Mouse (Mus musculus): ENCODE data around the gene Gm525. TPM values are rescaled to one million over a fixed set of nuclear protein-coding genes. Genes with fewer than 3 reads are reported as not detected.
A peak's percentile ranks its signal among the peaks of the same experiment; 100 is the strongest.
"Not testable (repeated sequence)": the region's sequence is repeated elsewhere in the genome, so short reads cannot be mapped to it uniquely, and the experiment has no call there.

The Gm525 gene
- polyA plus RNA-seq, 1 experiment from 2014 or later, result 3.4 TPM

DNA sequence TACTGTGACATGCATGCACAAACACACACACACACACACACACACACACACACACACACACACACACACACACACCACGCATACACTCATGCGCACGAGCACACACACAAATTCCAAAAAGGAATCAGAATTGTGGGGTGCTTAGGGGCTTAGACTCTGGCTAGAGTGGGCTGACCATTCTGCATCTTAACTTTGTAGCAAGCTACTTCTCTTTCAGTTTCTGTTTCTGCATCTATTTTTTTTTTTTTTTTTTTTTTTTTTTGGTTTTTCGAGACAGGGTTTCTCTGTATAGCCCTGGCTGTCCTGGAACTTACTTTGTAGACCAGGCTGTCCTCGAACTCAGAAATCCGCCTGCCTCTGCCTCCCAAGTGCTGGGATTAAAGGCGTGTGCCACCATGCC, 16.7 kb downstream of the Gm525 start:
- H3K9ac ChIP-seq (replicated peaks; ENCODE audit: low read depth, low read length); H3K9me3 ChIP-seq (ENCODE audit: control insufficient read depth, low read depth, low read length); ATAC-seq (ENCODE audit: insufficient number of reproducible peaks, insufficient read depth, low FRiP score, low read depth); H3K4me3 ChIP-seq (ENCODE audit: low read depth, low read length); H3K4me2 ChIP-seq (replicated peaks; ENCODE audit: low read depth, low read length); H3K27ac ChIP-seq (ENCODE audit: low read length); H3K27me3 ChIP-seq (ENCODE audit: control insufficient read depth, insufficient read depth, low read length); H3K4me1 ChIP-seq (ENCODE audit: control insufficient read depth, insufficient read depth, low read length); H3K36me3 ChIP-seq (ENCODE audit: control insufficient read depth, insufficient read depth, low read length): not testable (repeated sequence)
- WGBS, result 91% methylated on average over 7 of the region's 7 CpGs

DNA sequence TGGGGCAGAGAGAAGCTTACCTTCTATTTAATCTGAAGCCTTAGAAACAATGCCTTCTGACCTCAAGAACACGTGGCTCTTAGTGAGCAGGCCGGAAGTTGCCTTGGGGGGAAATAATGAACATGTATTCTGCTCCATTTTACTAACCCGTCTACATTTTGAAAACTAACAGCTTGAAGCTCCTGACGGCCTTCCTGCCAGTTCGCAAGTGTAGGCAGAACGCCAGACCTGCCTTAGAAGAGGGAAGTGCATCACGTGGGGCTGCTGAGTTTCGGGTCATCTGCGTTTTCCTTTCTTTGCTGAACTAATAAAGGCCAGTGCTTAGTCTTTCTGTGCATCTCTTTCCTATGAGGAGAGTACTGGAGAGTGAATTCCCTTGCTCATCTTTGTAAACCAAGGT, 19.1 kb downstream of the Gm525 start:
- no peak overlapping the region for H3K9ac ChIP-seq (replicated peaks; ENCODE audit: low read depth, low read length)
- no peaks in the 10 kb centered on the region for H3K4me1 ChIP-seq (ENCODE audit: control insufficient read depth, insufficient read depth, low read length)
- H3K27me3 ChIP-seq (ENCODE audit: control insufficient read depth, insufficient read depth, low read length), result no peaks in the 10 kb centered on the region
- no peak for ATAC-seq (ENCODE audit: insufficient number of reproducible peaks, insufficient read depth, low FRiP score, low read depth)
- H3K36me3 ChIP-seq (ENCODE audit: control insufficient read depth, insufficient read depth, low read length), result no peaks in the 10 kb centered on the region
- H3K27ac ChIP-seq (ENCODE audit: low read length), result no peak overlapping the region
- no peaks in the 10 kb centered on the region for H3K9me3 ChIP-seq (ENCODE audit: control insufficient read depth, low read depth, low read length)
- H3K4me2 ChIP-seq (replicated peaks; ENCODE audit: low read depth, low read length), result no peak overlapping the region
- H3K4me3 ChIP-seq (ENCODE audit: low read depth, low read length), result no peak overlapping the region
- 42% methylated on average over 9 of the region's 9 CpGs for WGBS

DNA sequence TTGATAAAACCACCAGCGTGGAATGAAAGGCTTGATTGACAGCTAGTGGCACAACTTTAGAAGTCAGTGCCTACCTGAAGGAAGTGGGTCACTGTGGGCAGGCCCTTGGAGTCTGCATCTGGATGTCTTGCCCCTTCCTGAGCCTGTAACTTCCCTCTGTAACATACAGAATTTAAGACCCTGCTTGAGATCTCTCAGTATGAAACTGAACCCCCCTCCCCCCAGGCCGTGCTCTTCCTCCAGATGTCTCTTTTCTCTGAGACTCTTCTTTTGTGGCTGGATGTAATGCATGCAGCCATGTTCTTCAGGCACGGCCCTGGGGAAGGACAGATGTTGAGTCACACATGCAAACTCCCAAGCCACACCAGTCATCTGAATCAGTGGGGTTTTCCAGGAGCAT, 21.7 kb downstream of the Gm525 start:
- H3K27me3 ChIP-seq (ENCODE audit: control insufficient read depth, insufficient read depth, low read length), result no peaks in the 10 kb centered on the region
- no peak for ATAC-seq (ENCODE audit: insufficient number of reproducible peaks, insufficient read depth, low FRiP score, low read depth)
- WGBS, result 72% methylated on average over 3 of the region's 3 CpGs
- H3K4me3 ChIP-seq (ENCODE audit: low read depth, low read length), result no peak overlapping the region
- no peaks in the 10 kb centered on the region for H3K9me3 ChIP-seq (ENCODE audit: control insufficient read depth, low read depth, low read length)
- no peak overlapping the region for H3K4me2 ChIP-seq (replicated peaks; ENCODE audit: low read depth, low read length)
- no peak overlapping the region for H3K9ac ChIP-seq (replicated peaks; ENCODE audit: low read depth, low read length)
- no peak overlapping the region for H3K27ac ChIP-seq (ENCODE audit: low read length)
- no peaks in the 10 kb centered on the region for H3K36me3 ChIP-seq (ENCODE audit: control insufficient read depth, insufficient read depth, low read length)
- H3K4me1 ChIP-seq (ENCODE audit: control insufficient read depth, insufficient read depth, low read length), result no peaks in the 10 kb centered on the region

DNA sequence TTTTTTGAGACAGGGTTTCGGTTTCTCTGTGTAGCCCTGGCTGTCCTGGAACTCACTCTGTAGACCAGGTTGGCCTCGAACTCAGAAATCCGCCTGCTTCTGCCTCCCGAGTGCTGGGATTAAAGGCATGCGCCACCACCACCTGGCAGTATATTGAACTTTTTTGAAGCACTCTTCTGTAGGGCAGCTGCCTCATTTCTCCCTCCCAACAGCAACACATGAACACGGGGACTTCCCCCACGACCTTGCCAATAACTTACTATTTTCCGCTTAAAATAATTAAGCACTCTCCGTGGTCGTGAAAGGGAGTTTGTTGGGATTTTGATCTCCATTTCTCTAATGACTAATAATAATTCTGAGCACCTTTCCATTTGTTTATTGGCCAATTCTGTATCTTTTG, 23.7 kb downstream of the Gm525 start:
- 92% methylated on average over 10 of the region's 10 CpGs for WGBS
- not testable (repeated sequence) for H3K9ac ChIP-seq (replicated peaks; ENCODE audit: low read depth, low read length); H3K4me1 ChIP-seq (ENCODE audit: control insufficient read depth, insufficient read depth, low read length); ATAC-seq (ENCODE audit: insufficient number of reproducible peaks, insufficient read depth, low FRiP score, low read depth); H3K36me3 ChIP-seq (ENCODE audit: control insufficient read depth, insufficient read depth, low read length); H3K9me3 ChIP-seq (ENCODE audit: control insufficient read depth, low read depth, low read length); H3K27me3 ChIP-seq (ENCODE audit: control insufficient read depth, insufficient read depth, low read length); H3K4me2 ChIP-seq (replicated peaks; ENCODE audit: low read depth, low read length); H3K4me3 ChIP-seq (ENCODE audit: low read depth, low read length); H3K27ac ChIP-seq (ENCODE audit: low read length)

DNA sequence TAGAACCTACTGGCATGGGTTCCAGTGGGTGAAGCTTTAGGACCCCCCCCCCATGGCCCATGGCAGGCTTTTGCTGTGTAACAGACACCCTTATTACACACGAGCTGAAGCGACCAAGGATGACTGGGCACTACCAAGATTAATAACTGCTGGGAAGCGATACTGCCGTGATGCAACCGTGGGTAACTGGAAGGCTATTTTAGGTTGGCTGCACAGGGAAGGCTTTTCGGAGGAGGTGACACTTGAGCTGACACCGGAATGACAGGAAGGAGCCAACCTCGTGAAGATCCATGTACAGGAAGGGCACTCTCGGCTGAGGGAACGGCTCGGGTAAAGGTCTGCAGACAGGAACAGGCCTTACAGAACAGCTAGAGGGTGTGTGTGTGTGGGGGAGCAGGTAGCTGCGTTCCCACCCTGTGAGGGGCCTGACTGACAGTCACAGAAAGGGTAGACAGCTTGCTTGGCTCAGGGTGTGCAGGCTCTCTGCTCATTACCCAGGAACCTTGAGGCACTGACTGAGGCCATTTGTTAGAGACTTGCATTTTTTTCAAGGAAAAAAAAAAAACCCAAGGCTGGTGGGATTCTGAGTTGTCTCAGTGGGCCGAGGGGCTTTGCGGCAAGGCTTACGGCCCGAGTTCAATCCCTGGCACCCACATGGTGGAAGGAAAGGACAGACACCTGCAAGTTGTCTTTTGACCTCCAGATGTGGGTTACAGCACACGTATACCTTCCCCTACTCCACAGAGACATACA, 24.6 kb downstream of the Gm525 start:
- no peaks in the 10 kb centered on the region for H3K27me3 ChIP-seq (ENCODE audit: control insufficient read depth, insufficient read depth, low read length)
- 79% methylated on average over 17 of the region's 17 CpGs for WGBS
- no peak overlapping the region for H3K9ac ChIP-seq (replicated peaks; ENCODE audit: low read depth, low read length)
- no peak overlapping the region for H3K27ac ChIP-seq (ENCODE audit: low read length)
- H3K9me3 ChIP-seq (ENCODE audit: control insufficient read depth, low read depth, low read length), result no peaks in the 10 kb centered on the region
- no peak for ATAC-seq (ENCODE audit: insufficient number of reproducible peaks, insufficient read depth, low FRiP score, low read depth)
- H3K4me1 ChIP-seq (ENCODE audit: control insufficient read depth, insufficient read depth, low read length), result no peaks in the 10 kb centered on the region
- H3K4me2 ChIP-seq (replicated peaks; ENCODE audit: low read depth, low read length), result no peak overlapping the region
- H3K36me3 ChIP-seq (ENCODE audit: control insufficient read depth, insufficient read depth, low read length), result no peaks in the 10 kb centered on the region
- no peak overlapping the region for H3K4me3 ChIP-seq (ENCODE audit: low read depth, low read length)

DNA sequence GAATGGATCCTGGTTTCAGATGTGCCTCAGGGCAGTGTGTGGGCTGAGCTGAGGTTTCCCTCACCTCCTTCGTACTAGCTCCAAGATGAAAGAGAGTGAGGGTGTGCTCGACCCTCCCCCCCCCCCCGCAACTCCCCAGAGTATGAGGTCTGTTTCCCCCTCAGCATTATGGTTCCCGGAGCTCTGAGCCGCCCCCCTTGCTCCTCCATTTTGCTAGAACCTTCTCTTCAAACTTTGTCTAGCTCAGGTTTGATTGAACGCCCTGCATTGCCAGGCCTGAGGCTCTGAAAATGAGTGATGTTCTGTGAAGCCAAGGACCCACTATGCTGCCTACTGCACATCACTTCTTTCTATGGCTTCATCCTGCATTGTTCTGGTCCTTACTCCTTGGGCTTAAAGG, 25.3 kb downstream of the Gm525 start:
- no peaks in the 10 kb centered on the region for H3K4me1 ChIP-seq (ENCODE audit: control insufficient read depth, insufficient read depth, low read length)
- H3K9ac ChIP-seq (replicated peaks; ENCODE audit: low read depth, low read length), result no peak overlapping the region
- H3K4me3 ChIP-seq (ENCODE audit: low read depth, low read length), result no peak overlapping the region
- H3K27me3 ChIP-seq (ENCODE audit: control insufficient read depth, insufficient read depth, low read length), result no peaks in the 10 kb centered on the region
- no peak overlapping the region for H3K27ac ChIP-seq (ENCODE audit: low read length)
- no peak overlapping the region for H3K4me2 ChIP-seq (replicated peaks; ENCODE audit: low read depth, low read length)
- ATAC-seq (ENCODE audit: insufficient number of reproducible peaks, insufficient read depth, low FRiP score, low read depth), result no peak
- 64% methylated on average over 6 of the region's 6 CpGs for WGBS
- H3K9me3 ChIP-seq (ENCODE audit: control insufficient read depth, low read depth, low read length), result no peaks in the 10 kb centered on the region
- H3K36me3 ChIP-seq (ENCODE audit: control insufficient read depth, insufficient read depth, low read length), result no peaks in the 10 kb centered on the region

DNA sequence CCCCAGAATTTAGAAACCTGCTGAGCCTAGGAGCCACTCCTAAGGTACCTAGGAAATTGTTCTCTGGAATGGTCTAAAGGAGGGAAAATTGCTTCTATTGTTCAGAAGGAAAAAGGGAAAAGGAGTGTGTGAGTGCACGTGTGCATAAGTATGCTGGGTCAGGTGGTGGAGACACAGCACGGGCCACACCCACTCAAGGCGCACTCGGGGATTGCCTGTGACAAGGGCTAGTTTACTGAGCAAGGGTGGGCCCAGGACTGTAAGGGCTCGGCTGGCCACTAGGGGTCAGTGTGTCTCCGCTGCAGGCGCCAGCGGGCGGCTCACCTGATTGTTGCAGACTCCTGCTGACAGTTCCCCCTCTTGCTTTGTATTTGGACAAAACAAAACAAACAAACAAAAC, 26.8 kb downstream of the Gm525 start:
- Histone ChIP-seq H3K4me2 (replicated peaks; ENCODE audit: low read depth, low read length) (peak overlapping the region; percentile 48), H3K27me3 (ENCODE audit: control insufficient read depth, insufficient read depth, low read length) (no peaks in the 10 kb centered on the region), H3K9ac (replicated peaks; ENCODE audit: low read depth, low read length) (no peak overlapping the region), H3K27ac (ENCODE audit: low read length) (no peak overlapping the region), H3K4me1 (ENCODE audit: control insufficient read depth, insufficient read depth, low read length) (no peaks in the 10 kb centered on the region), H3K36me3 (ENCODE audit: control insufficient read depth, insufficient read depth, low read length) (no peaks in the 10 kb centered on the region), H3K4me3 (ENCODE audit: low read depth, low read length) (peak overlapping the region; percentile 26), H3K9me3 (ENCODE audit: control insufficient read depth, low read depth, low read length) (no peaks in the 10 kb centered on the region)
- peak; percentile 86 for ATAC-seq (ENCODE audit: insufficient number of reproducible peaks, insufficient read depth, low FRiP score, low read depth)
- WGBS, result under 1% methylated on average over 9 of the region's 9 CpGs

DNA sequence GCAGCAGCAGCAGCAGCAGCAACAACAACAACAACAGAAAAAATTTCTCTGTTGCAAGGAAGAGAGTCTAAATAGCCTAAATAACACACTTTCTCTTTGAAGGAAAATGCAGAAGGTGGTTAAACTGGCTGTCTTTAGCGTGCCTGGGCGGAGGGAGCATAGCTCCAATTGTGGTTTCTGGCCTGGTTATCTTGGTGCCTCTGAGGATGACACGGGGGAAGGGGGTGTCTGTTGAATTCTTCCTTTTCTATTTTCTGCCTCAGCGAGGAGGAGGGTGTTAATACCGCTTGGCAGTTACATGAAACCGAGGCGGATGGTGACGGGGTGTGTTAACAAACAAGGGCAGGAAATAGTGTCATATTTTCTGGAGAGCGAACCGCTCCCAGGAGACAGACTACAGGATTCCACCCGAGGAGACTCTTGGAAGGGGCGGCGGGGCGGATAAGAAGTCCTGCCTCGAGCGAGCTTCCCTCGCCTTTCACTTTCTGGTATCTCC, 27.2 kb downstream of the Gm525 start:
- H3K4me1 ChIP-seq (ENCODE audit: control insufficient read depth, insufficient read depth, low read length), result no peaks in the 10 kb centered on the region
- H3K27me3 ChIP-seq (ENCODE audit: control insufficient read depth, insufficient read depth, low read length), result no peaks in the 10 kb centered on the region
- H3K27ac ChIP-seq (ENCODE audit: low read length), result no peak overlapping the region
- no peak for ATAC-seq (ENCODE audit: insufficient number of reproducible peaks, insufficient read depth, low FRiP score, low read depth)
- peak overlapping the region; percentile 48 for H3K4me2 ChIP-seq (replicated peaks; ENCODE audit: low read depth, low read length)
- H3K9ac ChIP-seq (replicated peaks; ENCODE audit: low read depth, low read length), result no peak overlapping the region
- H3K36me3 ChIP-seq (ENCODE audit: control insufficient read depth, insufficient read depth, low read length), result no peaks in the 10 kb centered on the region
- no peaks in the 10 kb centered on the region for H3K9me3 ChIP-seq (ENCODE audit: control insufficient read depth, low read depth, low read length)
- H3K4me3 ChIP-seq (ENCODE audit: low read depth, low read length), result peak overlapping the region; percentile 26
- WGBS, result 33% methylated on average over 17 of the region's 17 CpGs

DNA sequence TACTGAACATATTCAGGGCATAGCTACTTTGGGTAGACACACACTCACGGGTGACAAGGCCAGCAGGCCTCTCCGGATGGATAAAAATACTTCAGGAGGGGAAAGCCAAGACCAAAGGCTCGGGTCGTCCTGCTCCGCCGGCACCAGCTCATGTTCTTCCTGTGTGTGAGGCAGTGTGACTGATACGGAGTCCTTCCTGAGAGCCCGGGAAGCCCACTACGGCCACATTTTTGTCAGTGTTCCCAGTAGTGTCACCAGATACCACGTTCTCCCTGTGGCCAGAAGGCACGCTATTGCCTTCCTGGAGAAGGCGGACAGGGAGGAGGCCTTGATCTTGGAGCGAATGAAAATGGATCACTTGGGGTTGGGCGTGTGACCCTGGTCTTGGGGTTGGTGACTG, 29.5 kb downstream of the Gm525 start:
- H3K27ac ChIP-seq (ENCODE audit: low read length), result no peak overlapping the region

More for the DNA sequence above, 29.5 kb downstream of the Gm525 start:
- H3K9me3 ChIP-seq (ENCODE audit: control insufficient read depth, low read depth, low read length), result no peaks in the 10 kb centered on the region
- 85% methylated on average over 14 of the region's 14 CpGs for WGBS
- no peak overlapping the region for H3K4me3 ChIP-seq (ENCODE audit: low read depth, low read length)
- H3K36me3 ChIP-seq (ENCODE audit: control insufficient read depth, insufficient read depth, low read length), result no peaks in the 10 kb centered on the region
- H3K4me1 ChIP-seq (ENCODE audit: control insufficient read depth, insufficient read depth, low read length), result no peaks in the 10 kb centered on the region; the same call in 1 of the 2 replicates
- no peak overlapping the region for H3K4me2 ChIP-seq (replicated peaks; ENCODE audit: low read depth, low read length)
- no peak overlapping the region for H3K9ac ChIP-seq (replicated peaks; ENCODE audit: low read depth, low read length)
- no peaks in the 10 kb centered on the region for H3K27me3 ChIP-seq (ENCODE audit: control insufficient read depth, insufficient read depth, low read length)
- no peak for ATAC-seq (ENCODE audit: insufficient number of reproducible peaks, insufficient read depth, low FRiP score, low read depth)
